Mouse (Mus musculus): Measurements from ENCODE around the gene Clec16a.
A peak's percentile ranks its signal among the peaks of the same experiment; 100 is the strongest.

The Clec16a gene

DNA sequence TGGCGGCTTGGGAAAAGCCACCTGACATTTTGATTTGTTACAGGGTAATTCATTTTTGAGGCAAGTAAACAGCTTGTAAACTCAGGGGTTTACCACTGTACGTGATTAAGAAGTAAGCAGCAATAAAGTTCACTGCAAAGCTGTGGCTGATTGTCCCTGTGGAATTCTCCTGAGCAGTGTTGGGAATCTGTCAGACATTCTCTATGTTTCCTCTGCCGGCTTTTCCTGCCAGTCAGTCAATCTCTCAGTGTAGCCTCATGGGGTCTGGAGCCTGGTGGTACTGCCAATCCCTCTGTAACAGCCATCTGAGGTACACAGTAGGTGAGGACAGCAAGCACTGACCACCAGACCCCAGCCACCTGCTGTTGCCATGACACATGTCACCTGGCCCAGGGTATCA lies 183.7 kb downstream of the Clec16a start:
- DNase-seq = no peak

DNA sequence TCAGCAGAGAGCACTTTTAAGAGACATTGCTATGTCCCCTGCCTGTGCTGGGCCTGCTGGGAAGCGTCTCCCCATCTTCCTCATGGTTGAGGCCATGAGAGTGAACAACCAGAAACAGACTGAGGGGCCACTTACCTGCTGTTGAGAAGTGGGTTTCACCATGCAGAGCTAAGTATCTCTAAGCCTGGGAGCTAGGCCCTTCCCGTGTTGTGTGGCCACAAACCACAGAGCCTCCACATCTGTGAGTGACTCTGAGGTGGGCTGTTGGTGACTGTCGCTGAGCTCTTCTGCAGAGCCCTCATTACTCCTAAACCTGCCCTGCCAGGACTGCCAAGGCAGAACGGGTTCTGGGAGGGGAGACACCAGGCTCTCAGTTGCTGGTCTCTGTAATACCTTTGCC lies 185.8 kb downstream of the Clec16a start:
- no peak for DNase-seq

DNA sequence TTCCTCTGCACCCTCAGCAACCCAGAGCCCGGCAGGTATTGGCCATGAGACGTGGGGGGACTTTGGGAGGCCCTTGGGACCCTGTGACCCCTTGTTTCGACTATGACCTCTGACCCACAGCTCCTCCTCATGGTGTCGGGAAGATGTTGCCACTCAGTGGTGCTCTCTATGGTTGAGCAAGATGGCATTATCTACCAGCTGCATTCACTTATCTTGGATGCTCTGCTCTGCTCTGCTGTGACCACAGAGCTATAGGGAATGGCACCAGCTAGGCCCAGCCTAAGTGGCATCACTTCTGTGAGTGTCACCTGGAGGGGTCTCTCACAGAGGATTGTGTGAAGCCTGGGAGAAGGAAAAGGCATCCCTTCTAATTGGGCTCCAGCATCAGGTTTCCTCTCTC lies 186.6 kb downstream of the Clec16a start:
- no peak for DNase-seq

DNA sequence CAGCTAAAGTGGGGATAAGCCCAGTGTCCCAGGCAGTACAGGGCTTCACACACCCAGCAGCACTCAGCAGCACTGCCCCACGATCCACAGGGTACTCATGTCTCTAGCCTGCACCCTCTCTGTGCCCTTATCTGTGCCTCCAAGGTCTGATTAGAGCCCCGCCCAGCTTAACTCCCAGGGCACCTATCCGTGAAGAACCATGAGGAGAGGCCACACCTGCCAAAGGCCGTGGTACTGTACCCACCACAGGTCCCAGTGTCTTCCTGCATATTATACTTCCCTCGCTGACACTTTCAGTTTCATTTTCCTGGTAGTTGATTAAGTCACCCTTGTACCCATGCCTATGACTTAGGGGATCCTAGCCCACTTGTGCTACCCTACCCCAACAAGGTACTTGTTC lies 187.3 kb downstream of the Clec16a start:
- DNase-seq = no peak

DNA sequence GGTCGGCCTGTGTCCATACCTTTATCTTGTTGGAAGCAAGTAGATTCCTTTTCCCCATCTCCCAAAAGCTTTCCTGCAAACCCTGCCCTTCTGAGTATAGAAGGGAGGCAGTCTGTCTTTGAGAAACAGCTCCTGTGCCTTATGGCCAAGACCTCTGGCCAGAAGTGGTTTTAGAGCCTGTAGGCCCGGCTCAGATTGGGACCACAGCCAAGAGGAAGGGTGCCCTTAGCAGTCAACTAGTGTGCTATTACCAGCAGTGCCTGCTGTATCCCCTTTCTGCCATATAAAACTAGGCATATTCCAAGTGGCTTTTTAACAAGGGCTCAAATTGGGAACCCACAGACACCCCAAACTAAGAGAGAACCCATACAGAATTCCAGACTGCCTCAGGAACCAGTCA lies 190.6 kb downstream of the Clec16a start:
- DNase-seq = peak; percentile 13

DNA sequence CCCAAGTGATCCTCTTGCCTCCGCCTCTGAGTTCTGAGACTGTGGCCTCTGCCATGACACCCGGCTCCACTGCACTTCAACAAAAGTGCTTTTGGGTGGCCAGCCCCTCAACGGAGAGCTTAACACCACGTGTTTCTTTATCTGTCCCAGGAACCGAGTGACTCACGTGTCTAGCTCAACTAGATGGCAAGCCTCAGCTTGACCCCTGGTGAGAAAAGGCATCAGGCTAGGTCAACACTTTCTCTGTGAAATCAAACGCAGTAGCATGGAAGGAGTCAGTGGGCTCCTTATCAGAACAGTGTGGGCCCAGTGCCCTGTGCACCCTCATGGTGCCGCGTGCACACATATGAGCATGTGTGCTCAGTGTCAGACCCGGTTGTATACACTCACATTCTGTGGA lies 191.2 kb downstream of the Clec16a start:
- no peak for DNase-seq

DNA sequence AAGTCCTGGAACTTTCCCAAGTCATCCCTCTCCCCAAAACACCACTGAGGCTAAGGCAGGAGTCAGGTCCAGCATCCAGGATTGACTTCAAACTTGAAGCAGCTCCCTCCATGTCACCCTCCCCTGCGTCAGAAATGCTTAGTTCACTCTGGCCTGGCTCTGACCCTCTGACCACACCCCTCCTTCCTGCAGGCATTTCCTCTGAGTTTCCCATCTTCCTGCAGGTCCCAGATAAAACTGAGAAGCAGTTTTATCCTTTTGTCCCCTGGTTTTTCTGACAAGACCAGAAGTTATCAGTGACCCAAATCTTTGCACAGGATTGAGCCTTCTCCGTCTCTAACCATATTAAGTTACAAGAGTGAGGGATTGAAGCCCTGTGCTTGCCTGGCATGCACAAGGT lies 192.4 kb downstream of the Clec16a start:
- DNase-seq = peak; percentile 38

DNA sequence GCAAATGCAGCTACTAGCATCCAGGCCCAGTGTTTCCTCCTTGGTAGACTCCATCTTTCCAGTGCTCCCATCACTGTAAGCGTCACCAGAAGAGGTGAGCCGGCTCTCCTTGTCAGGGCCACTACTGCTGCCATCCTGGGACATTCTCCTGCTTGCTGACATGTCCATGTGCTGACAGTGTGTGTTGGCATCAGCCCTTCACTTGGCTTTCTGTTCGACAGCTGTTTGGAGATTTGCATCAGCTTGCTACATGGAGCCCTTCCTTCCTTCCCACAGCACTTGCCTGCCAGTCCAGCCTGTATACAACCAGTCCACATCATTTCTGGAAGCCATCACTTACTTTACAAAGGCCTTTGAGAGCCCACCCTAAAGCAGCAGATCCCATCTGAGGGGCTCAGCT lies 193.7 kb downstream of the Clec16a start:
- DNase-seq = no peak

DNA sequence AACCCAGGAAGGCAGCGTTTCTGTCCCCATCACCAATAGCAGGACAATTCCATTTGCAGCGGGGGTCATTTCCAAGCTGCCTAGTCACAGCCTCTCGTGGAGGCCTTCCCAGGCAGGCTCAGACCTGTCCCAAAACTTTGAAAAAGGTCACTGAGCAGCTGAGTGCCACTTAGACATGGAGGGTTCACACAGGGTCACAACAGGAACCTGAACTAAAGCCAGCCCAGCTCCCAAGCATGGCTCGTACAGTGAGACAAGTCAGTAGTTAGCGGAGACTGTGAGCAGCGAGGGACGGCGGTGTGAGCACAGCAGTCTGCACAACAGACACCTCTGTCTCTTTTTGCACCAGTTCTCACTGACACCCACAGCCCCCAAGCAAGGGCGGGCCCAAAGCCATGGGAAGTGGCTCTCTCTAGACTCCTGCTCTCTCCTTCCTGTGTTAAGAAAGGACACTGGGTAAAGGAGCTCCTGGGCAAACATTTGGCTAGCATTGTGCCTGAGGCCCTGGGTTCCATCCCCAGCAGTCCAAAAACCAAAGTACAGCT lies 194.8 kb downstream of the Clec16a start:
- DNase-seq = peak; percentile 33

DNA sequence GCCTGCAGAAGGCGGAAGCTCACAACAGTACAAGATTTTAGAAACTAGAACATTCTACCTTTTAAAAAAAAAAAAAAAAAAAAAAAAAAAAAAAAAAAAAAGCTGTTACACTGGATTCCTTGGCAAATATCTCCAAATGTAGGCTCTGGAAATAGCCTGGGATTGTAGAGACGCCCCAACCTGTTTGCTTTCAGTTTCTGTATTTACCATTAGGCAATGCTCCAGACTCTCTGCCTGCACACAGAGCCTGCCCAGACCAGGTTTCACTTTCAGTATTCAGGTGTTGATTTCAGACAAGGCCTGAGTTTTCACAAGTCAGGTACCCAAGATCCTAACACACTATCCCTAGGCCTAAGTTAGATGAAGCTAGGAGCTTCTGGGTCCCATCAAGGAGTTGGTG lies 195.9 kb downstream of the Clec16a start:
- no peak for DNase-seq

DNA sequence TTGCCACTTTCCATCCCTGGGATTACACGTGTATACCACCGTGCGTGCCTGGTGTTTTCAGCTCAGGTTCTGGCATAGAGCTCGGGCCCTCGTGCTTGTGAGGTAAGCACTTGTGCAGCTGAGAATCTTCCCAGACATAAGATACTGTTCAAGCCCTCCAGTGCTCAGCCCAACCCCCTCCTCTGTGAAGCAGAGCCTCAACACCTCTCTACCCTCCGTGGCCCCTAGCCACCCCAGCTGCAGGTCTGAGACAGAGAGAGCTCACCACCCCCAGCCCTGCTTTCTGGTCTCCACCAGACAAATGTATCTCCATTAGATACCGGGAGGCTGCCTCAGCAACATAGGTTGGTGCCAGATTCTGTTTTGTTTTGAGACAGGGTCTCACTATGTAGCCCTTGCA lies 204.1 kb downstream of the Clec16a start:
- DNase-seq = no peak

DNA sequence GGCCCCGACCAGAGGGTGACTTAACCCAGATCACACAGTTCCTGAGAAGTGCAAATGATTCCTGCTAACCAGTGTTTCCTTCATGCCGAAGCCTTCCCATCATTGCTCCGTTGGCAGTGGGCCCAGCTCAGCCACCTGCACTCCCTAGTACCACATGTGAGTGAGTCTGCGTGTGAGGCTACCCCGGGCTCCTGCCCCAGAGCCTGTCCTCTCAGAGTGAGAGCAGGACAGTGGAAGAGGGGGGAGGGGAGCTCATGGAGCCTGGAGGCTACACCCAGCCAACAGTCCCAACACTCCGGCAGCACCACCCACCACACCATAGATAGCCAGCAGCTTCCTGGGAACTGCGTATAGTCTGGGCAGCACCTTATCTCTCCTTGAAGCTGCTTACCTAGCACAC lies 204.7 kb downstream of the Clec16a start:
- no peak for DNase-seq

DNA sequence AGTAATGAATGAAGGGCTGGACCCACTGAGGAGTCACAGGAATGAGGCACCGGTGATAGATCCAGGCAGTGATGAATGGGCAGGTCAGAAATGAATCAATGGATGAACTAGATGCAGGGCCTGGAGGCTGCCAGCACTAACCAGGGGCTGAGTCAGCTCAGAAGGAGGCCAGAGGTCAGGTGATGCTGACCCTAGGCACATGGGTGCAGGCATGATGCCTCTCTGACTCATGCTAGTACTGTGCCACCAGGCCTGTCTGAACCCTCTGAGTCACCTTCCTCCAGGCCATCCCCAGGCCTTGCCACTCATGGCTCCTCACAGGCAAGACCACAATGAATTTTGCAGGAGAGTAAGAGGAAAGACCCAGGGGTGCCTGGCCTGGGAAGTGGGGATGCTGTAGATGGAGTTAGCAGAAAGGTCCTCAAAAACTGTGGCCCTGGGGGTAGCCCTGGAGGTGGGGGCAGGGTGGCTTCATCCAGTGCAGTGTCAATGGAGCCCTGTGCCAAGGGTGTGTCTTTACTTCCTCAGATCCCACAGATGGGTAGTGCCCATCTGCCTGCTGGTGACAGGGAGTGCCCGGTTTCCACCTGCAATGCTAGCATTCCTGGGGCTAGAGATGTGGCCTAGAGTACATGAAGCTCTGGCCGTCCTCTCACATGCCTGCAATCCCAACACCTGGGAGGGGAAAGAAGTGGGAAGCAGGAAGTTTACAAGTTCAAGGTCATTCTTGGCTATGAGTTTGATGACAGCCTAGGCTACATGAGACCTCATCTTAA lies 209.6 kb downstream of the Clec16a start:
- no peak for DNase-seq

DNA sequence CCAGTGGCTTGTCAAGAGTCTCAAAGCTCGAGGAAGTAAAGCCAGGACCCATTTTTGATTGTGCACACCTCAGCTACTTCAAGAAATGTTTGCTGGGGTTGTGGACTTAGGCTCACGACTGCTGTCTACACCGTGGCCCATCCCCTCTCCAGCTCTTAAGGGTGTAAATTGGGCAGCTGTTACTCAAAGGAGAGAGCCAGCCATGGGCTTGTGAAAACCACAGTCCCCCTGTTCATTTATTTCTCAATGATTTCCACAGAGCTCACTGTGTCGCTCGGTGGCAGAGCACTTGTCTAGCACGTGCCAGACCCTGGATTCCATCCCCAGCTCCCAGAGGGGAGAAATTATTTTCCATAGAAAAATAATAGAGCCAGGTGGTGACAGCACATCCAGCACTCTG lies 211.0 kb downstream of the Clec16a start:
- no peak for DNase-seq

DNA sequence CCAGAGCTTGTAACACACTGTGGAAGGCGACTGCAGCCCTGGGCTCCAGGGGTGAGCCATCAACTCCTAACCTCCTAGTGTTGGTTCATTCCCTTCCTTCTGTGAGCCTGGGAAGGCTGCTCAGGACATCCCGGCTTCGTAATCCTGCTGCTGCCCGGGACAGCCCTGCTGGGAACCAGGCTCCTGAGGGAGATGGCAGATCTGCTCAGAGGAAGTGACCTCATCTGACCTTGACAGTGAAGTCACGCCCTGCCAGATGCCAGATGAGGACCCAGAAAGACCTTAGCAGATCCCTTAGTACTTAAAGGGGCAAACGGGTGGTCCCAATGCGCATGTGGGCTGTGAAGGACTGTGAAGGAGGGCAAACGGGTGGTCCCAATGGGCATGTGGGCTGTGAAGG lies 216.0 kb downstream of the Clec16a start:
- DNase-seq = no peak

DNA sequence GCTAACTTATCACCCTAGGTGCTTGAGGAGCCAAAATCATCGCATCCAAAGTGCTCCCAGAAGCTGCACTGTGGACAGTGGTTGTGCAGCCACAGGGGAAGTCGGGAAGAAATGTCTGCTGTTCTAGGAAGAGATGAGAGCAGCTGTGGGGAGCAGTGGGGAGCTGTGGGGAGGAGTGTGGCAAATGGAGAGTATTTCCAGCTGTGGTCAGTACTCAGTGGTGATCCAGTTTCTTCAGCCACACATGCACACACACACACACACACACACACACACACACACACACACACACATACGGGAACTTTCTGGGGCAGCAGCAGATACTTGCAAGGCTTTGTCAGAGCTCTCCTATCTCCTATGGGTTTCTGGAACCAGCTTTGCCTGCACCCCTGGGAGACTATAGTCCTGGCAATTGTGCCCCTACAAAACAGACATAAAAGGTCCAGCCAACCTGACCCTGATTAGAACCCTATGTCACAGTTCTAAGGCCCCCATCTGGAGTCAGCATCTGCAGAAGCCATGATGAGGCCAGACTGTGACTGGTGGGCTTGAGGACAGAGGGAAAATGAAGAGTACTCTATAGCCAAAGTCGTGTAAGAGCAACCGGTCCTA lies 217.5 kb downstream of the Clec16a start:
- DNase-seq = no peak

DNA sequence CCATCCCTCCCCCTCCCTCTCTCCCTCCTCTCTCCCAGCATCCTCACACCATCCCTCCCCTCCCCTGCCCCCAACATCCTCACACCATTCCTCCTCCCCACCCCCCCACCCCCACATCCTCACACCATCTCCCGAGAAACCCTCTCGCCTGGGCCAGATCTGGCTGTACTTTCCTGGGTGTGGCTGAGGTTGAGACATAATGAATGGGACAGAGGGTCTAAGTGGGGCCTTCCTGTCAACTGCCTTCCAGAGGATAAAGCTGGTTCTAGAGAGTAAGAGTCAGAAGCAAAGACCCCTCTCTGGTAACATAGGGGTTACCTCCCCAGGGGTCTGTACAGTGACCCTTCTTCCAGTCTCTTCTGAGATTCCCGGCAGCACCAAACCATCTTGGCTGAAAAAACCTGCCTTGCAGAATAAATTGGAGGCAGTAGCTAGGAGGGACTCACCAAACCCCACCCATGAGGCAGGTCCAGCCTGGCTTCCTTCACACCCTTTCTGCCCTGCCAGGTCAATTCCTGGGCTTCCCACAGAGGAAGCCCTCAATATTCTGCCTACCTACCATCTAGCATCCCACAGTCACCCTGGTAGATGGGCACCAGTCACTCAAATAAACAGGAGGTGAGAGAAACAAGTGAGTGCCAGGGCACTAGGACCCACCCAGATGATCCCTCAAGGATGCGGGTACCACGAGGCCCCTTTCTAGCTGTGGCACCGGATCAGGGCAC lies 218.6 kb downstream of the Clec16a start:
- DNase-seq = no peak

DNA sequence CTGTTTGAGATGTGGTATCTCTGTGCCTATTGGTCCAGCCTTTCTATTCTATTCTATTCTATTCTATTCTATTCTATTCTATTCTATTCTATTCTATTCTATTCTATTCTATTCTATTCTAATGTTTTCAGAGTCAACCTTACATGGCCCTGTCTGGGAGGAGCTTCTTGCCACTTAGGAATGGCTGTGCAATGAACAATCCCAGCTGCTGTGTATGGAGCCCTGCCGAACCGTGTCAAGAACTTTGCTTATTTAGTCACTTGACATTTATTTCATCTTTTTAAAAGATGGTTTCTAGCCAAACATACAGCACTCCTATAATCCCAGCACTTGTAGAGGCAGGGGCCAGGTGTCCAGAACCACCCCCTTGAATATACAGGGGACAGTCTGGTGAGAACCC lies 219.2 kb downstream of the Clec16a start:
- no peak for DNase-seq

DNA sequence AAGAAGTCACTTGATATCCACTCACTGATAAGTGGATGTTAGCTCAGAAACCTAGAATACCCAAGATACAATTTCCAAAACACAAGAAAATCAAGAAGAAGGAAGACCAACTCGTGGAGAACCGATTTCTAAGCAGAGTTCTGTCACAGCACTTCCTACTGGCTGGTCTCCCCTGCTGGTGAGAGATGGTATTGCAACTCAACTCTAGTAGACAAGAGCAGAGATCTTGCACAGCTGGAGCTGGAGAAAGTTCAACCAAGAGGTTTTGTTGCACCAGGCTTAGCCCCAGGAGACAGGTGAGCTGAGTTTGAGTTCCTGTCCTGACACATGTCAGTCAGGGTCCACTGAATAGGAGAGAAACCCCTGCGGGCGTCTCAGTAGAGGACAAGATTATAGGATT lies 222.0 kb downstream of the Clec16a start:
- DNase-seq = peak; percentile 71

DNA sequence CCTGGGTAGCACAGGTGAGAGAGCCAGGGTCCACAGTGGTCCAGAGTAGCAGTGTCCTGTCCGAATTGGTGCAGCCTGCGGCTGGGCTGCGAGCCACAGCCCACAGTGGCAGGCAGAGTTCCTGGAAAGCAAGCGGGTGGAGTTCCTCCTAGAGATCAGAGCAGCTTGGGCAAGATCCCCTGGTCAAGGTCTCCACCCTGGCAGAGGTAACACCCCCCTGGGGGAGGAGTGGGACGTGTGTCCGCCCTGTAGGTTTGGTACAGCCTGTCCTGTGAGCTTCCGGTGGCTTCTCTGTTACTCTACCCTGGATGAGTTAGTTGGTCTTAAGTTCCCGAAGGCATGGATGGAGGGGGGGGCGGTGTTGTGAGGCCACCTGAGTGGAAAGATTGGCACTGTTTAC lies 223.7 kb downstream of the Clec16a start:
- DNase-seq = no peak

DNA sequence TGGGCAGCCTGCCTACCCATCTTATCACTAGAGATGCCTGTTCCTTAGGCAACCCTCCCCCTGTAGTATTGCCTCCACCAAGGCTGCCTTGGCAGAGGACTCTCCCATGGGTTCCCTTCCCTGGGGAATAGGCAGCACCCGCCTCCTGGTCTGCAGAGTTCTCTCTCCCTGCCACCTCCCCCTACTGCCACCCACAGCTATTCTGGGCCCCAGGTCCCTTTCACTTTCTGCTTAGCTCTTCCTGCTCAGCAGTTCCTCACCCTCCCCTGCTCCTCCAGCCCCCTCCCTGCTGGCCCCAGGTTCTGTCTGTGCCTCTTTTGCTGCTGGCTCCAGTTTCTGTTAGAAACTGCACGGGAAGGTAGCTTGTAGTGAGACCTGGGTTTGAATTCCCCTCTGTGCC lies 224.5 kb downstream of the Clec16a start:
- DNase-seq = no peak

DNA sequence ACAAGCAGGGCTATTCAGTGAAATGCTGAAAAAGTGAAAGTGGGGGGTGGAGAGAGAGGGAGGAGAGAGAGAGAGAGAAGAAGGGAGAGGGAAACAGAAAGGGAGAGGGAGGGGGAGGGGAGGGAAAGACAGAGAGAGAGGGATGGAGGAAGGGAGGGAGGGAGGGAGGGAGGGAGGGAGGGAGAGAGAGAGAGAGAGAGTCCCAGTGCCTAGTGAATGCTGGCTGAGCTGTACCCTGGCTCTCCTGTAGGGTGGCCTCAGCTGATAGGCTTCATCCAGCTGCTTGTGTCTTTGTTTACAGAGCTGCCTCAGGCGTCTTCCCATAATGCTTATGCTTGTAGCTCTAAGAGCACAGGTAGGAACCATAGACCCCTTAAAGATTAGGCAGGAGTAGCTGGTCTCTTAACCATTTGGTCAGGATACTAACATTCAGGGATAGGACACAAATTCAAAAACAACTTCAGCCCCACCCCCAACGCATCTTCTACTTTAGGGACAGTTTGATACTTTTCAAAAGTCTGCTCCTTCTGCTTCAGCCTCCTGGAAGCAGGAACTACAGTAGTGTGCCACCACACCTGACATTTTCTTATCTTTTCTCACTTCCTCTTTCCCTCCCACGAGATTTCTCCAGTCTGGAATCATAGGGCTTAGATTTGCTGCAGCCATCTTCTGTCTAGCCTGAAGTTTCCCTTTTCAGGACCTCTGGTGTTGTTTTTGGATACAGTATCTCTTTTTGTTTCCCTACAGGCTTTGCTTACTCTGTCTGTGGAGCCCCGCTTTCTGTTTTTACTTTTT lies 225.6 kb downstream of the Clec16a start:
- no peak for DNase-seq
